Mouse (Mus musculus): ENCODE results near the gene Nid2.
A peak's percentile ranks its signal among the peaks of the same experiment; 100 is the strongest.

Gene Nid2

DNA sequence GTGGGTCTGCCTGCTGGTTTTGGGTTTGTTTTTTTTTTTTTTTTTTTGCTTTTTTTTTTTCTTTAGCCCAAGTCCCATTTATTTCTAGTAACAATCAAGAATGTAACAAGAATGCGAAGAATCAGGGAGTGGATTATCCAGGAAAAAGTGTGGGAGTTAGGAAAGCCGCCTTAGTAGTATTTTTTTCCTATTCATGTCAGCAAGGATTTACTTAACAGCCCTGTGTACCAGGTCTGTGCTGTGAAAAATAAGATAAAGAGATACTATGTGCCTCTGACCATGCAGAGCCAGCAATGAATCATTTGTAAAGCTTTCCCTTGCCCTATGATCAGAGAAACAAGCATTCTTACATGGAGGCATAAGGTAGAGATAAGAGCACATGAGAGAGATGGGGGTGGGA, 4.8 kb upstream of the Nid2 start:
- no peak for DNase-seq

DNA sequence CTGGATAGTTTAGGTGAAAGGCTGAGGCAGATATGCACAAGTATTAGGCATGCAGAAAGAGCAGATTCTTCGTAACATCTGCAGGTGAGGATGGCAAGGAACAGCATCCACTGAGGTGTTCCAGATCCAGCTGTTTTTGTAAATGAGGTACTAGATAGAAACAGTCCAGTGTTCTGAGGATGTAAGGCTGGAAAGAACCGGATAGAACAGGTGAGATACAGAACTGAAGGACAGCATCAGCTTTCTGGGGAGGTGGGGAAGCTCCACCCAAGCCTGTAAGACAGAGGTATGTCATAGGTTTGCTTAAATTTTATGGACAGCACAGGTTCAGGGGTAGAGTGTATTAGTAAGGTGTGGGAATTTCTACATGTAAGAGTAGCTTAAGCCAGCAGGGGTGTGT, 4.3 kb upstream of the Nid2 start:
- no peak for DNase-seq

DNA sequence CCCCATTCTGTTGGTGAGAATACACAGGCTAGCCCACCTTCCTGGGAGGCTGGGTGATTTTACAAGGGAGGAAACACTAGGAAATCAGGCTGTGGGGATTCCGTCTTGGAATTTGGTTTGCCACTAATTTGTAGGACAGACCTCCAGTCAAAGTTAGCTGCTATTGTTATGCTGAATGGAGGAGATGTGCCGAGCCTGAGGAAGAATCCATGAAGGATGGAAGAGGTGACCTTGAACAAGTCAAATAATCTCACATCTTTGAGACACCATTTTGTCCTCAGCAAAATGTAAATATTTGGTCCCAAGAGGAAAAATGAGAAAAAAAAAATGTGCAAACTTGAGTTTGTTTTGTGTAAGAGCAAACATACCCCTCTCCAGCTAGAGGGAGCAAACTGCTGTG, 1.3 kb upstream of the Nid2 start:
- no peak for DNase-seq

DNA sequence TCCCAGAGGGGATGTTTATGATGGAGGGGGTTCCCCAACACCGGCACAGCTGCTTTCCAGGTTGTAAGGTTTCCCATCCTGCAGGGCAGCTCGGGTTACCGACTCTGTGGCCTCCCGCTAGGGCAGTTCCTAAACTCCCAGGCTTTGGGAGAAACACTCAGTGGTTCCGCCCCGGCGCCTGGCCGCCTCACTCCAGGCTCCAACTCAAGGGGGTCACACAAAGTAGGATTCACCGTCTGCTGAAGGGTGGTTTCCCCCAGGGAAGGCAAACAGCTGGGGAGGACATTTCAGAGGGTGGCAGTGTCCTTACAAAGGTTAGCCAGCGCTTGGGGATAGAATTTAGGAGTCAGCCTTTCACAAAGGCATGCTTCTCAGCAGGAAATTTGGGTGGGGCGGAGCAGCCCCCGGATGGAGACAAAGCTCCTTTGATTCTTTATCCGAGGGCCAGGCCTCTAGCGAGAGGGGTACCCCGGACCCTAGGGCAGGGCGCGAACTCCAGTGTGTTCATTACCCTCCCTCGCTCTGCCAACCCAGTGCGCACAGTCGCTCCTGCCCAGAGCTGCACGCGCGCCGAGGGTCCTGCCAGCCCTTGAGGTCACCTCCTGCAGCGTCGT, 547 bp upstream of the Nid2 start:
- DNase-seq: no peak

DNA sequence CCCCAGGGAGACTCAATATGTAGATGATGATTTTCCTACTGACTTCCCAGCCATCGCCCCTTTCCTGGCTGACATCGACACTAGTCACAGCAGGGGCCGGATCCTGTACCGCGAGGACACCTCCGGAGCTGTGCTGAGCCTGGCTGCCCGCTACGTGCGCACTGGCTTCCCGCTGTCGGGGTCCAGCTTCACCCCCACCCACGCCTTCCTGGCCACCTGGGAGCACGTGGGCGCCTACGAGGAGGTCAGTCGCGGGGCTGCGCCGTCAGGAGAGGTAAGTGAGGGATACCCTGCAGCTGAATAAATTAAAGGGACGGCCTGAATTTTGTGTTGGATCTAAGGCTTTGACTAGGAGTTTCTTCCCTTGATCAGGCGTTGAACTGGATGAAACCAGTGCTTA, 1.2 kb downstream of the Nid2 start:
- DNase-seq: no peak

DNA sequence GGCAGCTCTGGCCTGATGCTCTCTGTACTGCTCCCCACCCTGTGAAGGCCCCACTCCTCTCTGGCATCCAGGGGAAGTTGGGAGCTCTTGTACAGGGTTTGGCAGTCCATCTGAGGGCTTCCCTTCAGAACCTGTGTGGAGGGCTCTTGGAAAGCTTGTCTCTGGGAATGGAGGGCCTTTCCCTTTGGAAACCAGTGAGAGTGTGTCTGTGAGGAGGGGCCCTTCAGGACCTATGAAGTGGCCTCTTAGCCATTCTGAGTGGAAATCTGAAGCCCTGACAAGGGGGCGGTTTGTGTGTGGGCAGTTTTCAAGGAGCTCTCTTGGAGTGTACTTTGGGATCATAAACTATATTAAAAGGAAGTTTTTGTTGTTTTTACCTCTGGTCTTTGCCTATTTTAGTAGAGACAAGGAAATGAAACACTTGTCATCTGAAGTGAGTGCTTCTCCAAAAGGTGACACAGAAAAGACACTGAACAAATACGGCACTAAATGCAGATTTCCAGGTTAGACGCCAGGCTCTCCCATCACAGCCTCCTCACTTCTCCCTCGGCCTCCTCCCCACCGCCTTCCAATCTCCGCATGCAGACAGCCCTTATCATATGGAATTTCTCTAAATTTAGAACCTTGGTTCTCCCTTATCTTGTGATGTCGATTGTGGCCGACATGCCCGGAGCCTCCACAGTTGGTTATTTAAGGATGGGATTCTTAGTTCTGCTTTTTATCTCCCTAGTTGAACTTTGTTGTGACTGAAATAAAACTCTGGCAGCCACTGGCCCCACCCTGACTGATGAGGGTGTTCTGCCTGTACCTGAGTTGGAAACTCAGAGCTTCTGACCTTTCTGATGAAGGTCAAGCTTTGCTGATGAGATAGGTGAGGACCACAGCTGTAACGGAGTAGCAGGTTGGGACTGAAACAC, 8.5 kb downstream of the Nid2 start:
- no peak for DNase-seq

DNA sequence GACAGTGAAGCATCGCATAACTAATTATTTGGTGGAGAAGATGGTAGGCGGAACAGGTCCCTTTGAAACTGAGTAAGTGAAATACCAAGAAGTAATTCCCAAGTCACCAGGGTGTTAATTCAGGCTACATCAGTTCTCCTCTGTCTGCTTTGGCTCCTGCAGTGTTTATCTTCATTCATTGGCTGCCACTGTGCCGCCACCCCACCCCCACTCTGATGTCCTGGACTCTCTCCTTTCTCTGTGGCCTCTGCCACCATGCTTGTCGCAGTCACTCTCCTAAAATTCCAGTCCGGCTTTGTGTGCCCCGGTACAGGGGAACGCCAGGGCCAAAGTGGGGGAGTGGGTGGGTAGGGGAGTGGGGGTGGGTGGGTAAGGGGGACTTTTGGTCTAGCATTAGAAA, 9.7 kb downstream of the Nid2 start:
- DNase-seq: no peak

DNA sequence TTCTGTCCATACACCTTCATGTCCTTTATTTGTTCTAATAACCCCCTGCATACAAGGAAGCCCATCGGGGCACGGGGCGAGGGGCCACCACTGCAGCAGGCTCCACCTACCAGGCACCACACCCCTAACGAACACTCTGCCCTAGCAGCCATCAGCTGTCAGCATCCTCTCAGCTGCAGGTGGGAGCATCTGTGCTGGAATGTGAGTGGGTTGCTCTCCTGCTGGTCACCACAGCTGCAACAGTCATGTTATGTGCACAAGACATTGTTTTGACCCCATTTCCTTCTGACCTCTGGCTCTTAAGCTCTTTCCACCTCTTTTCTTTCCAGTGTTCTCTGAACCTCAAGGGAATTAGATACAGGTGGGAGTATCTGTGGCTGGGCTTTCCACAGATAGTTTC, 10.9 kb downstream of the Nid2 start:
- no peak for DNase-seq

DNA sequence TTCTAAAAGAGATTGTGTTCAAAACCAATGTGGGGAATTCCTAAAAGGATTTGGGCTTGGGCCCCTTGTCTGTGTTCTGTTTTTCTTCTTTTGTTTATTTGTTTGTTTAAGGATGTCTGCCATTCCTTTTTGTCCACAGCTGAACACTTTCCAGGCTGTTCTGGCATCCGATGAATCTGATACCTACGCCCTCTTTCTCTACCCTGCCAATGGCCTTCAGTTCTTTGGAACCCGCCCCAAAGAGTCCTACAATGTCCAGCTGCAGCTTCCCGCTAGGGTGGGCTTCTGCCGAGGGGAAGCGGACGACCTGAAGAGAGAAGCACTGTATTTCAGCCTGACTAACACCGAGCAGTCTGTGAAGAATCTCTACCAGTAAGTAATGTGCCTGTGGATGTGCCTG, 12.5 kb downstream of the Nid2 start:
- DNase-seq: no peak

DNA sequence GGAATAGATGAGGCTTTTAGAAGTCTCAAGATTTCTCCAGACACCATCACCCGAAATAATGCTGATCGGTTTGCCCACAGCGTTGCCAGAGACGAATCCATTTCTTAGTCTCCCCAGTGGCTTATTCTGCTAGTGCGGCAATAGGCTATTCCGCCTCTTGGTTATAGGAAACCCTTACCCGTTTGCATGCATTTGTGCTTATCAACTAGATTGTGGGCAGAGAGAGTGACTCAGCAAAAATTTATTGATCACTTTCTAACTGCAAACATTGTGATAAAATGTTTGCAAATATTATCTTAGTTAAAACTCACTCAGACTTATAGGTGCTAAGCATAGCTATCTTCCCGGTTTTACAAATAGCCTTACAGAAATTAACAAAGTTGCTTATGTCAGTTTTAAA, 13.3 kb downstream of the Nid2 start:
- DNase-seq: no peak

DNA sequence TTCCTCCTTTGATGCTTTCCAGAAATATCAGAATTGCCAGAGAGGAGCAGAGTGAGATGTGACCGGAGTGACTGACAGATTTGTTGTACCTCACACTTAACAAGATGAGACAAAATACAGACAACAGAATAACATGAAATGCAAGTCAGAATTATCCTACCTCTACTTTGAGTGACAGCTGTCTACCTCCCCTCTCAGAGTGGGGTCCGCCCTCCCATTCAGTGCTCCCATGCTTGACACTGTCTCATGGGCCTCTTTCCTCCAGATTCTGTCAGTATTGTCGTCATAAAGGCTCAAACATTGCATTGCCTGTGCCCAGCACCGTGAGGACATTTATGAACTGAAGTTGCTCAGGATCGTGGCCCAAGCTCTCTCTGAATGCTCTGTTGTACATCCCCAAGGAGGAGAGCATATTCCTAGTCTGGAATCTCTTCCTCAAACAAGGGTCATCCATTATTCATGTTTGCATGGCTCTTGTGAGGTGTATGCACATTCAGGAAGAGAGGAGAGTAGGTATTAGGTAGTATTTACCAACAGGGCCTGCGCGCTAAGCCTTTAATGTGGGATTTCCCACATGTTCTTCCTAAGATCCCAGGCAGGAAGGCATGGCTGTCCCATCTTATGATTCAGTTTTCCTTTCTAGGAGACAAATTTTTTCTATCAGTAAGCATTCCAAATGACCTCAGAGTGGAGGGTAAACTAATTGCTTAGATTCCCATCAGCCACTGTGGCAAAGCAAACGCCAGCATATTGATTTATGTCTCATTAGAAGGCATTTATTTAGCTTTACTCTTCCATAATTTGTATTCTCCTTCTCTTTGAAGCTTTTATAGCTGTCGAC, 14.7 kb downstream of the Nid2 start:
- DNase-seq: no peak

DNA sequence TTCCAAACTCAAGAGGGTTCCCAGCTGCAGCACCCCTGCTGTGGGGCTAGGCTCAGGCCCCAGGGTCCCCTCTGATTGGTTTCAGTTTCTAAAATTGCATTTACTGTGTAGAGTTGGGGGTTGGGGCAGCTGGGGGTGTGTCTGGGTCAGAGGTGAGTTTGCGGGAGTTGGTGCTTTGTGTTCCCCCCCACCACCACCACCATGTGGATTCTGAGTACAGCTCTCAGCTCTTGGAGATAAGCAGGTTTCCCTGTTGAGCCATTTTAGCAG, 15.2 kb downstream of the Nid2 start:
- DNase-seq: no peak

DNA sequence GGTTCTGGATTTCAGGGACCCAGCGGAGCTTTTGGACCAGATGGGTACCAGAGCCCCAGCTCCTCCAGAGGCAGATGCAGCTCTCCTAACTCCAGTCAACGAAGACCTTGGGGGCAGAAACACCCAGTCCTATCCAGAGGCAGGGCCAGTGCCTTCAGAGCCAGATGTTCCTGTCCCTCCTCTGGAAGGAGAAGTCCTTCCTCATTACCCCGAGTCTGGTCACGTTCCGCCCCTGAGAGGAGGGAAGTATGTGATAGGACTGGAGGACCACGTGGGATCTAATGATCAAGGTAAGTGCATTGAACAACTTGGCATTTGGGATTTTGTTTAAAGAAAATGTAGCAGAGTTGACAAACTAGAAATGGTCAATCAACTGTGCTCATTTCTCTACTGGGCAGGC, 17.6 kb downstream of the Nid2 start:
- DNase-seq: no peak

DNA sequence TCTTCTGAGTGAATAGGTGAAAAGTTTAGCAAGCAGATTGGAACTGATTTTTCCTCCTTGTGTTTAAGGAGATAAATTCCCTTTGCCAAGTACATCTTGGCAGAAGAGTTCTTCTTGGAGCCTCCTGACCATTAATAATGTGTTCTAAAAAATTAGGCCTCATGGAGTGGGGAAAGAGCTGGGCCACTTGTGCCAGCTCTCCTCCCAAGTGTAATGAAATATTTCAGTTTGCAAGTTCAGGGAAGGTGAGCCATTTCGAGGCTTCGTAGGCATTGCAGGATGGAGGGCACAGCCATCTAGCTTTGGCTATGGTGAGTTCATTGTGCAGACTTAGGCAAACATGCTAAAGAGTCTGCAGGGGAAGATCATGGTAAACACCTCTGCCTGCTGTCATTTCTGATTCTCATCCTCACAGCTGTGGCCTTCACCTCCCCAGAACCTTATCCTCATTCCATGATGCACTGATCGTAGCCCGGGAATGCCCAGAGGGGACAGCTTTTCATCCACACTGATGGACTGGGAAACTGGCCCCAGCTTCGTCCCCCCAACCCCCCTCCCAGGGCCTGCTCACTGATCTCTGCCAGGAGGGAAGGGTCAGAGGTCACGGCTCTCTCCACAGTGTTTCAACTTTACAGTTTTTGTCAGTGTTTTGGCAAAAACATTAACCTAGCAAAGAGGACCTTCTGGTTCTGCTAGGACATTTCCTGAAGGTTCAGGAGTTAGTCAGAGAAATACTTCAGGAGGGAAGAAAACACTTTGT, 18.6 kb downstream of the Nid2 start:
- DNase-seq: no peak

DNA sequence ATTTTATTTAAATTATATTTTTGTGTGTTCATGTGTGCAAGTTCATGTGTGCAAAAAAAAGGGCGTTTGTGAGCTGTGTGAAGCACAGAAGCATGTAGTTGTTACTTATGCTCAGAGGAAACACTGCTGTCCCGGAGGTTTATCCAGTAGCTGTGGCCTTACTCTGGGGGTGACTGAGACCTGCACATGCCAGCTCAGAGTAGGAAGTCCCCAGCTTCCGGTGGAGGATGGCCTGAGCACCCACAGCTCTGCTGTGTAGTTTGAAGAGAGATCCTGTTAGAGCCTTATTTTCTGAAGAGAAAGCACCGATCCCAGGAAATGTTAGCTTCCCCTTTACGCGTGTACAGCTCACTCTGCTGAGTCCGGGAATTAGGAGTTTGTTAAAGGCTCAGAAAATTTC, 20.1 kb downstream of the Nid2 start:
- no peak for DNase-seq

DNA sequence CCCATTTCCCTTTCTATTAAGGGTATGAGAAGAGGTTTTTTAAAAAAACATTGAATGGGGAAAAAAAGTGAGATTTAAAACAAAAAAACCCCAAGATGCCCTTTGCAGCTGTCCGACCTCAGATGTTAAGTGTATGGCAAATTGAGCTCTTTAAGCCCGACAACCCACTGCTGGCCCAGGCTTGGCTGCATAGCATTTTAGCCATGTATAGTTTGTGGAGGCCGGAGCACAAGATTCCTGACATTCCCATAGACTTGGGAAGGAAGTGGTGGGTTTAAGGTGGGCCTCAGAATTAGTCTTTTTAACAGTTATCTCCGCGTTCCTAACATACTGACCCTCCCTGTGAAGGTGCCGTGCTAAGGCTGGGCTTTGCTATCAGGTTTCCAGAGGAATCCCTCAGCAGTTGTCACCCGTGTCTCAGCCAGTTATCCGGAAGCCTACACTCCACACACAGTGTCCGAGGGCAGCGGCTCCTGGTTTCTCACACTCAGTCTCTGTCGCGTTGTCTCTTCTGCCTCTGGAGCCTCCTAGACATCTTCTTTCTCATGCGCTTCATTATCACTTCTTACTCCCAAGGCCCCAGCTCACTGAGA, 23.1 kb downstream of the Nid2 start:
- DNase-seq: no peak

DNA sequence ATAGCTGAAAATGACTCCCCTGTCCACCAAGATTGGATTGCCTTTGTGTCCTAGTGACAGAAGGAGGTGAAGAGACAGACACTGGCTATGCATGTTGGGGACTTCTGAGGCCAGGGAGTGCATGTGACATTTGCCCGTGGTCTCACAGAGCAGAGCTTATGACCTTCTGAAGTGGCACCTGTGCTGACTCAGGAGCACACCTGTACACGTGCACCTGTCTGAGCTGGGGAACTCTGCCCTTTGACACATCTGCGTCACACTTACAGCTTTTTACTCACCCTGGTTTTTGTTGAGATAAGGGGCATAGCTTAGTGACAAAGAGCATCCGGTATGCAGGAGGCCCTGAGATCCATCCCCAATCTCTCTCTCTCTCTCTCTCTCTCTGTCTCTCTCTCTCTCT, 24.4 kb downstream of the Nid2 start:
- no peak for DNase-seq

DNA sequence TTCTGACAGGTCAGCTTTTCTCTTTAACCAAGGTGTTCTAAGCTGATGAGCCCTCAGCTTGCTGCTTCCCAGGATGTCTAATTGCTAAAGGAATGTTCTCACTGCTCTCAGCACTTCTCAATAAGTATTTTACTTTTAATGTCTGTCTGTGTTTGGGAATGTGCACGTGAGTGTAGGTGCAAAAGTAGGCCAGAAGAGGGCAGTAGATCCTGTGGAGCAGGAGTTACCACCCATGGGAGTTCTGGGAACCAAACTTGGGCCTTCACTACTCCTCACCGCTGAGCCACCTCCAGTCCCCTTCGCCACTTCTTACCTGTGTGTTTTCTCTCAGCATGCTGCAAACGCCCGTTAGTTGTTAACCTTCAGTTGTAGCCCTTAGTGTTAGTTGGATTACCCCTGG, 25.1 kb downstream of the Nid2 start:
- DNase-seq: no peak

DNA sequence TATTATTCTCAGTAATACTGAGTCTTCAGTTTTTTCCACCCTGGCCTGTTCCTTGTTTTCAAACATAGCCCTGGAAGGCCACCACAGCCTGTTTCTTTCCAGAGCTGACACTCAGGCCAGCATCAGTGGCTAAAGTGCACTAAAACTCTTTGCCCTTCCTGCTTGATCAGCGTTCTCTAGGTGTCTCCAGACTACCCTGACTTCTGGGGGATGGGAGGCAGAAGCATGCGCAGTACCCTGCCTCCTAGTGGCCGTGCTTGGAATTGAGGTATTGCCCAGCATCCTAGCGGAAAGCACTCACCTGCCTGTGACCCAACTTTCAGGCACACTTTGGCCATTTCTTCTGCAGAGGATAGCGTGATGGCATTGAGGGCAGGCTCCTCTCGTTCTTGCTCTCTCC, 25.8 kb downstream of the Nid2 start:
- peak; percentile 4 for DNase-seq

DNA sequence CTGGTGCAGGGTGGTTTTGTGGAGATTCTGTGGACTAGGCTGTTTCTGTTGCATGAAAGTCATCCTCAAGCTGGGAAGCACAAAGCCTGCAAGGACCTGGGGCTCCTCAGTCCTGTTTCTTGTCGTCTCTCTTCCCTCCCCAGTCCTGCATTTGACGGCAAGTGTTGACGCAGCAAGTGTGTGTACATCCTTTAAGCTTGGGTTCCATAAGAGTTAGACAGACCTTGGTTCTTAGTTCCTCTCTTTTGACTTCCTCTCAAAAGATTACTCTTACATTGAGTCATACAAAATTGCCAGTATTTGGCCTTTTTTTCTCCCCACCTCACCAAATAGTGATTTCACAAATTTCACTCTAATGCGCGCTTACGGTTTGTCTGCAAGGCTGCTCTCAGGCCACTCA, 26.3 kb downstream of the Nid2 start:
- DNase-seq: no peak

DNA sequence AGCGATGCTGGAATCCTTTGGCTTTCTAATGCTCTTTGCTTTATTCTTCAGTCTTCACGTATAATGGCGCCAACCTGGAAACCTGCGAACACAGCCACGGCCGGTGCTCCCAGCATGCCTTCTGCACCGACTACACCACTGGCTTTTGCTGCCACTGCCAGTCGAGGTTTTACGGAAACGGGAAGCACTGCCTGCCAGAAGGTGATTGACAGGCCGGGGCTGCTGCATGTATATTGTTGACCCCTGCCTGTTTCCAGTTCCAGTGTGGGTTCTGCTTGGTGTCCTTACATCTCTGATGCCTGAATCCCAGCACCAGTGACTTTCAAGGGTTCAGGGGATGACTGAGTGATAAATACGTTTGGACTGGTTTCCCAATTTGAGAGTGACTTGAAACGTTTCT, 26.9 kb downstream of the Nid2 start:
- no peak for DNase-seq

DNA sequence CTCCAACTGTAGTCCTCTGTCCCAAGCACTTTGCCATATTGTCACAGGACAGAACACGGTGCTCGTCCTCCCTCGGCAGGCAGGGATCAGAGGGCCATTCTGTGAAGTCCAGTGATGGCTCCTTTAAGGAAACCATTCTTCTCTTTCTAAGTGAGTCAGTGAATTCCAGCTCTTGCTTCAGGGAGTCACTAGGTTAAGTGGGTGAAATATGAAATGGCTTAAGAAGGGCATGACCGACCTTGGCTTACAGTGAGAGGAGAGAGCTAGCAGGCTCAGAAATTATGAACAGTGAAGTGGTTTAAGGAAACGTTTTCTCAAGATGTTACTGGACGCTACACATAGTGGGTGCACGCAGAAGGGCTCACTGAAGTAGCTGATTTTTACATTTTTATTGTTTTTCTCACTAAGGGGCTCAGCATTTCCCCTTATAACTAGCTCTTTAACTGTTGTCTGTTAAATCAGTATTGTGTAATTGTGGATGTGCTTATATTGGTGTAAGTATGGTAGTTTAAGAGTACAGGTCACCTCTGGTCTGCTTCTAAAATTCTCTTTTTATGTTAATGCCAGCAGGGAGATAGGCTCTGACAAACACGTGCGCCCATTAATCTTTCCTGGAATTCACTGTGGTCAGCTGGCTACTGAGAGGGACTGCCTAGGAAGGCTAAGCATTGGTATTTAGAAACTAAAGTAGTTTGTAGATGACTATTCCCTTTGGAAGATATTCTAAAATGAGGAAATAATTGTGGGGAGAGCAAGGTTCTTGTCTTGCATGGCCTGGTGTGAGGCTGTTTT, 34.9 kb downstream of the Nid2 start:
- no peak for DNase-seq

Measured in cerebellum, adult 9-10 months (tissue).